Mouse (Mus musculus) CH12.LX (cell line): Measurements from ENCODE around the gene Ugt1a8.

Source experiments
- BHLHE40 ChIP-seq: IDR thresholded peaks from 2 replicates; pipeline ENCODE4 v1.6.1; 2011; ENCODE audit warnings: mild to moderate bottlenecking, low read depth, low read length, improper control_type of control experiment
- CTCF ChIP-seq, 2 experiments: IDR thresholded peaks in 1 of 2; conservative IDR thresholded peaks in 1 of 2; 2 replicates each; pipeline ENCODE4 v1.5.1; 2011 to 2012; ENCODE audit warnings: low read depth in 2 of 2, low read length in 2 of 2, improper control_type of control experiment in 1 of 2, inconsistent platforms in 1 of 2, mild to moderate bottlenecking in 1 of 2, moderate library complexity in 1 of 2
- MAFK ChIP-seq: IDR thresholded peaks from 2 replicates; pipeline ENCODE4 v1.6.1; 2011; ENCODE audit warnings: low read length, improper control_type of control experiment; ENCODE audit not compliant: insufficient replicate concordance
- MAX ChIP-seq: IDR thresholded peaks from 2 replicates; pipeline ENCODE4 v1.6.1; 2011; ENCODE audit warnings: low read length, improper control_type of control experiment
- MAZ ChIP-seq: IDR thresholded peaks from 2 replicates; pipeline ENCODE4 v1.6.1; 2012; ENCODE audit warnings: low read depth, mild to moderate bottlenecking, inconsistent platforms, low read length, improper control_type of control experiment, moderate library complexity
- MEF2A ChIP-seq: IDR thresholded peaks from 2 replicates; pipeline ENCODE4 v1.6.1; 2014; ENCODE audit warnings: low read depth, mild to moderate bottlenecking, inconsistent platforms, low read length, improper control_type of control experiment, borderline replicate concordance
- POLR2A ChIP-seq: IDR thresholded peaks from 2 replicates; pipeline ENCODE4 v1.6.1; 2011; ENCODE audit warnings: low read depth, mild to moderate bottlenecking, improper control_type of control experiment, low read length
- ZC3H11A ChIP-seq: IDR thresholded peaks from 2 replicates; pipeline ENCODE4 v1.6.1; 2012; ENCODE audit warnings: low read depth, mild to moderate bottlenecking, inconsistent platforms, low read length, improper control_type of control experiment

DNA sequence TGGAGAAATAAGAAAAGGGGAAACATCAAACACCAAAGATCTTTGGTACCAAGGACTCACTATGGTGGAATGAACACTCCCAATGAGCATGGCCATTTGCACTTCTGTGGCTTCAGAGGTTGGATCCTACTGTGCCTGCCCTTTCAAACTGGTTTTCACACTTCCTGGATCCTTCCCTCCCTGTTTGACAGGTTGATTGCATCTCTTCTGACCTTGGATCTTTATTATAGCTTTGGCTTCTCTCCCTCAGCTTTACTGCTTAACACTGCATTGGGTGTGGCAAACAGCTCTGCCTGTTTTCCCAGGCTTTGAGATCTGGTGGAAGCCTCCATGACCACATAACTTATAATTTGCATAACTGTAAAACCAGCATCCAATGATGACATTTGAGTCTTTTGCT, 132.7 kb downstream of the Ugt1a8 start:
- no peak for TF ChIP-seq CTCF (conservative IDR thresholded peaks at IDR 0.05 in 1 of 2, IDR thresholded peaks at IDR 0.05 in 1 of 2; ENCODE audit: low read depth in 2 of 2, low read length in 2 of 2)
- TF ChIP-seq POLR2A = no peak
- TF ChIP-seq ZC3H11A = no peak
- no peak for TF ChIP-seq MAZ
- TF ChIP-seq MEF2A = no peak
- TF ChIP-seq BHLHE40 = no peak
- TF ChIP-seq MAX = no peak
- no peak for TF ChIP-seq MAFK
